Mouse (Mus musculus): Measurements from ENCODE around the gene Gal3st3.
A peak's percentile ranks its signal among the peaks of the same experiment; 100 is the strongest.

Gene Gal3st3

GRCm38 (mm10) chr19:5297903-5298800, at the start of gene Gal3st3:
Gal3st3 (plus strand) TSS chr19:5298331.
- no peak for DNase-seq (ENCODE audit: low read depth)

GRCm38 (mm10) chr19:5257140-5257539, 41.0 kb upstream of the Gal3st3 start:
- DNase-seq (ENCODE audit: low read depth) = peak; percentile 83

- DNase-seq (ENCODE audit: low read depth) = no peak
Measured at GRCm38 (mm10) chr19:5267015-5267414, 31.1 kb upstream of the Gal3st3 start.

GRCm38 (mm10) chr19:5268017-5268416, 30.1 kb upstream of the Gal3st3 start:
- DNase-seq (ENCODE audit: low read depth) = peak; percentile 41

- DNase-seq (ENCODE audit: low read depth) = no peak
Measured at GRCm38 (mm10) chr19:5268875-5269274, 29.3 kb upstream of the Gal3st3 start.

GRCm38 (mm10) chr19:5269392-5269791, 28.7 kb upstream of the Gal3st3 start:
- DNase-seq (ENCODE audit: low read depth) = no peak

- no peak for DNase-seq (ENCODE audit: low read depth)
Measured at GRCm38 (mm10) chr19:5271430-5271829, 26.7 kb upstream of the Gal3st3 start.

- DNase-seq (ENCODE audit: low read depth) = no peak
Measured at GRCm38 (mm10) chr19:5272326-5272795, 25.8 kb upstream of the Gal3st3 start.

- DNase-seq (ENCODE audit: low read depth) = peak; percentile 90
Measured at GRCm38 (mm10) chr19:5272801-5273733, 25.1 kb upstream of the Gal3st3 start, which contains the start of gene Pacs1. Pacs1 (minus strand) TSS chr19:5273119.

GRCm38 (mm10) chr19:5273916-5274315, 24.2 kb upstream of the Gal3st3 start:
- peak; percentile 32 for DNase-seq (ENCODE audit: low read depth)

GRCm38 (mm10) chr19:5274641-5275040, 23.5 kb upstream of the Gal3st3 start:
- no peak for DNase-seq (ENCODE audit: low read depth)

- DNase-seq (ENCODE audit: low read depth) = no peak
Measured at GRCm38 (mm10) chr19:5275736-5276135, 22.4 kb upstream of the Gal3st3 start.

- no peak for DNase-seq (ENCODE audit: low read depth)
Measured at GRCm38 (mm10) chr19:5276531-5276930, 21.6 kb upstream of the Gal3st3 start.

- DNase-seq (ENCODE audit: low read depth) = peak; percentile 44
Measured at GRCm38 (mm10) chr19:5277140-5277539, 21.0 kb upstream of the Gal3st3 start.

GRCm38 (mm10) chr19:5278381-5278780, 19.8 kb upstream of the Gal3st3 start:
- no peak for DNase-seq (ENCODE audit: low read depth)

GRCm38 (mm10) chr19:5294972-5295735, 3.0 kb upstream of the Gal3st3 start, which contains the start of gene Sf3b2:
Sf3b2 (minus strand) TSS chr19:5295455.
- peak; percentile 100 for DNase-seq (ENCODE audit: low read depth)

GRCm38 (mm10) chr19:5295736-5296075, 2.4 kb upstream of the Gal3st3 start:
- no peak for DNase-seq (ENCODE audit: low read depth)

GRCm38 (mm10) chr19:5296630-5297029, 1.5 kb upstream of the Gal3st3 start:
- no peak for DNase-seq (ENCODE audit: low read depth)

GRCm38 (mm10) chr19:5300588-5300987, 2.5 kb downstream of the Gal3st3 start:
- no peak for DNase-seq (ENCODE audit: low read depth)

- peak; percentile 89 for DNase-seq (ENCODE audit: low read depth)
Measured at GRCm38 (mm10) chr19:5302455-5302854, 4.3 kb downstream of the Gal3st3 start.

- peak; percentile 35 for DNase-seq (ENCODE audit: low read depth)
Measured at GRCm38 (mm10) chr19:5306279-5306678, 8.1 kb downstream of the Gal3st3 start.
